Mouse (Mus musculus) retina, postnatal 1 day (tissue): ENCODE data around the gene Olfr837.
"Not testable (repeated sequence)": the region's sequence is repeated elsewhere in the genome, so short reads cannot be mapped to it uniquely, and the experiment has no call there.

Experiments
- DNase-seq: peaks from one replicate; pipeline ENCODE4 v3.0.0-alpha.2; 2012

Gene Olfr837

DNA sequence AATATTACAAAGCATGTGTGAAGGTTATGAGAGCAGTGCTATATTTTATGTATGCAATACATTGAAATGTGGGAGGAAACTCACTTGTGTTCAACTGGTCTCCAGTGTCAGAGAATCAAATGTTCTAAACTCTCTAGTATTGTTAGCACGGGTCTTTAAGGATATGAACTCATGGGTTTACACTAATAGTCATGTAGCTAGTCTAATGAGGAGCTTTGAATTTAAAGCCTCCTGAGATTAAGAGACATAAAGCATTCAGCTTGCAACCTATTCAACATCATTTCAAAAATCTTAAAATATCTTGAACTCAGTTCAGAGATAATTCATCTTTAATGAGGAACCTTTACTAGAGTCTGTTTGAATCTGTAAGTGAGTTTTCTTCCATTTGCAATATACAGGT, at the start of gene Olfr837:
Olfr837 (plus strand) TSS at position 301 of the 400 bp plus-strand sequence.
- no peak for DNase-seq

DNA sequence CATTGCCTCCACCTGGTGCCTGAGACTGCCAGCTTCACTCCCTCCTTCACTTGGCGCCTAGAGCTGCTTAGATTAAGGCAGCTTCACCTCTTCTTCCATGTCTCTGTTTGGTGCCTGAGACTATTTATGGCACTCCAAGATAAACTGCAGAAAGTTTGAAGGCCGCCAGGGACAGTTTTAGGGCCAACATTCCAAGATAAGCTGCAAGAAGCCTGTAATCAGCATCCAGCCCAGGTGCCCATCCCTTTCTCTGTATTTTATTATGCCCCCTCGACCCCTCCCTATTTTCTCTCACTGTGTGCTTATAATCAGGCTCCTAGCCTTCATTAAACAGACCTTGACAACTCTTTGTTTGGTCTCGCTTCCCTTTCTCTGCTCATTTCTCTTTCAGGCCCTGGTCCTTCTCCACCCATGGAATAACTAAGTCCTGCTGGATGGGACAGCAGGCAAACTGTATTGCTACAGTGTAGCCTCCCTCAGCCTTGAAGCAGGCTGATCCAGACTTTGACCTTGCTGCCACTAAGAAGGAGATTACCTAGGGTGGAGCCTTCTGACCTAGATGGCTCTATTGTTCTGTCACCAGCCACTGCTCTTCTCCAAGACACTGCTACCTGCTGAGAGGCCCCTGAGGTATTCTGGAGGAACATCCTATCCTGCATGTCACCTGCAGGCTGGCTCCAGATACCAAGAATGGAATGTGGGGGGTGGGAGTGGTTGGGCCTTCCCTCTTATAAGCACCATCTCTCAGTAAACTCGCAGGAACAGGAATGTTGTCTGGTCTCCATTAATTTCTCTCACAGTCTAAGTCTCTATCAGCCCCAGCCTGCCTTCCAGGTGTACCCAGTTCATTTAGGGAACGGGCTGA, 43.0 kb upstream of the Olfr837 start:
- not testable (repeated sequence) for DNase-seq

DNA sequence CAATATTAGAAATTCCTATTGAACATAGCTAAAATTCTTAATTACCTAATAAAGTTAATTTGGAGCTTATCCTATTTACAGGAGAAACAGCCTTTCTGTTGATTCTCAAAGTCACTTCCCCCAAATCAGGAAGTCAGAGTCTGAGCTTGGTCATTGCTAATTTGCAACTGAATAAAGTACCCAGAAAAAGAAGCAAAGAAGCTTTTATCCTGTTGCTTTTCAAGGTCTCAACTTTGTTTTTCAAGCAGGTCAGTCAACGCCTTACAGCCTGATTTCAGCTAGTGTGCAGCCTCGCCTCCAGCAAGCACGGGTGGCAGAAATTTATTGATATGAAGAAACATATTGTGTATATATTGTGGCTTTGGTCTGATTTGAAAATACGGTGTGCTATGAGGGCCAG, 38.8 kb upstream of the Olfr837 start:
- DNase-seq = no peak

DNA sequence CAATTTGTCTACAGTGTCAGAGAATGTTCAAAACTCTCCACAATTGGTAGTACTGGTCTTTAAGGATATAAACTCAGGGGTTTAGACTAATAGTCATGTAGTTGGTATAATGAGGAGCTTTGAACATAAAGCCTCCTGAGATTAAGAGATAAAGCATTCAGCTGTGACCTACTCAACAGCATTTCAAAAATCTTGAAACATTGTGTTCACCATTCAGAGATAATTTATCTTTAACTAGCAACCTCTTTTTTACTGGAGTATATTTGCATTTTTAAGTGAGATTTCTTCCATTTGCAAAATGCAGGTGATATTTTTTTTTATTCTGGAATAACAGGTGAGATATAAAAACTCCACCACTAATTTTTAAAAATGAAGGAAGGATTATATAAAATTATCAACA, 16.0 kb upstream of the Olfr837 start, which contains the start of gene Olfr836:
Olfr836 (plus strand) TSS at position 301 of the 400 bp plus-strand sequence.
- DNase-seq = no peak

DNA sequence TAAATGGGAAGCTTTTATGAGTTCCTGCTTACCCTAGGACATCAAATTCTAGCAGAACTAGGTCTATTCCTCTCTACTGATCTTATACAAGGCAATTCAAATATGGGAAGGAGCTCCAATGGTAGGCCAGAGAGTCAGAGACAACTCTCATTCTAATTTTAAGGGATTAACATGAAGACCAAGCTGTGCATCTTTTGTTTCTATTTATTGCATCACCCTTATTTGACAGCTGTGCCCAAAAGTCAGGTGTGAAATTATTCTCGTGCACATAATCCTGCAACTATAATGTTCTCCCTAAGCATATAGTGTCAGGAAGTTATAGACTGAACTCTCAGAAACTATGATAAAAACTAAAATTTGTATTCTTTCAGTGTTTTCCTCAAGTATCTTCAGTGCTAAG, 41.1 kb downstream of the Olfr837 start, which contains the start of gene Olfr839-ps1:
Olfr839-ps1 (minus strand) TSS at position 101 of the 400 bp plus-strand sequence.
- no peak for DNase-seq
